Mouse (Mus musculus): ENCODE measurements around the gene Lgals3bp.

- TF ChIP-seq CTCF (IDR thresholded peaks at IDR 0.05; ENCODE audit: insufficient read depth, low read length) (no peak), POLR2A (IDR thresholded peaks at IDR 0.05; ENCODE audit: borderline replicate concordance, extremely low read depth, low read depth, low read length) (no peak)
Observed at GRCm38 (mm10) chr11:118348877-118349276, 53.0 kb downstream of the Lgals3bp start.
